Mouse (Mus musculus) layer of hippocampus, adult 11-12 months (tissue): ENCODE measurements around the gene Btbd9.

Experiments
- DNase-seq: peaks from one replicate; pipeline ENCODE4 v3.0.0; 2022; ENCODE audit warnings: low spot score

The Btbd9 gene

DNA sequence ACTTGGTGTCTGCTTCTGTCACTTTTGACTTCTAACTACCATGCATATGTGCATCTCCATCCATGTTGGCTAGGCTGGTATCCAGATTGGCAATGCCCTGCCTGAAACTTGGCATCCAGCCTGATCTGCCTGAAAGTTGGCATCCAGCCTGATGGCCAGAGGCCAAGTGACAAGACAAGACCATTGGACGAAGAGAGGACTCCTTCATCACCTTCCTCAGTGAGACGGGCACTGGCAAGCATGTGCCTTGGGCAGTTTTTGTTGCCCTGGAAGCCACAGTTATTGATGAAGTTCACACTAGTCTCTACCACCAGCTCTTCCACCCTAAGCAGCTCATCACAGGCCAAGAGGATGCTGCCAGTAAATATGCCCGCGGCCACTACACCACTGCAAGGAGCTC lies 398.9 kb downstream of the Btbd9 start:
- DNase-seq, result no peak
